Mouse (Mus musculus) naive thymus-derived CD4-positive, alpha-beta T cell, adult 2 months (primary cell): Measurements from ENCODE around the gene Ptbp1.

Experiments used
- DNase-seq: peaks from one replicate; pipeline ENCODE4 v3.0.0-alpha.2; 2011; ENCODE audit warnings: low read depth

The Ptbp1 gene

GRCm38 (mm10) chr10:79853860-79854795 lies at the start of gene Ptbp1:
Ptbp1 (plus strand) TSS chr10:79854427.
- DNase-seq, result peak; percentile 100

GRCm38 (mm10) chr10:79805636-79806035 lies 48.6 kb upstream of the Ptbp1 start:
- DNase-seq, result no peak

- DNase-seq, result no peak
Measured at GRCm38 (mm10) chr10:79806331-79806730, 47.9 kb upstream of the Ptbp1 start.

- DNase-seq, result no peak
Measured at GRCm38 (mm10) chr10:79806972-79807371, 47.3 kb upstream of the Ptbp1 start.

GRCm38 (mm10) chr10:79807826-79808225 lies 46.4 kb upstream of the Ptbp1 start:
- no peak for DNase-seq

GRCm38 (mm10) chr10:79808728-79809127 lies 45.5 kb upstream of the Ptbp1 start:
- no peak for DNase-seq

- DNase-seq, result peak; percentile 82
Measured at GRCm38 (mm10) chr10:79811736-79812637, 42.2 kb upstream of the Ptbp1 start.

GRCm38 (mm10) chr10:79814271-79814842 lies 39.9 kb upstream of the Ptbp1 start:
- DNase-seq, result no peak

- DNase-seq, result no peak
Measured at GRCm38 (mm10) chr10:79815671-79816494, 38.3 kb upstream of the Ptbp1 start.

- no peak for DNase-seq
Measured at GRCm38 (mm10) chr10:79817111-79817510, 37.1 kb upstream of the Ptbp1 start.

GRCm38 (mm10) chr10:79818225-79818624 lies 36.0 kb upstream of the Ptbp1 start:
- no peak for DNase-seq

GRCm38 (mm10) chr10:79819606-79820005 lies 34.6 kb upstream of the Ptbp1 start:
- DNase-seq, result no peak

- DNase-seq, result no peak
Measured at GRCm38 (mm10) chr10:79820277-79820676, 34.0 kb upstream of the Ptbp1 start.

- DNase-seq, result no peak
Measured at GRCm38 (mm10) chr10:79820782-79821181, 33.4 kb upstream of the Ptbp1 start, which contains the start of gene Misp. Misp (plus strand) TSS chr10:79820989.

GRCm38 (mm10) chr10:79821731-79822130 lies 32.5 kb upstream of the Ptbp1 start:
- DNase-seq, result no peak

GRCm38 (mm10) chr10:79822372-79822771 lies 31.9 kb upstream of the Ptbp1 start:
- DNase-seq, result no peak

GRCm38 (mm10) chr10:79823011-79823410 lies 31.2 kb upstream of the Ptbp1 start:
- DNase-seq, result no peak

- no peak for DNase-seq
Measured at GRCm38 (mm10) chr10:79824413-79824812, 29.8 kb upstream of the Ptbp1 start.

- no peak for DNase-seq
Measured at GRCm38 (mm10) chr10:79831583-79831982, 22.6 kb upstream of the Ptbp1 start.

GRCm38 (mm10) chr10:79832026-79832785 lies 22.0 kb upstream of the Ptbp1 start:
- peak; percentile 70 for DNase-seq

- DNase-seq, result no peak
Measured at GRCm38 (mm10) chr10:79832786-79833181, 21.4 kb upstream of the Ptbp1 start.
